Mouse (Mus musculus) urinary bladder, postnatal 36 days (tissue): ENCODE data around the gene Plbd2.

Experiments used
- DNase-seq, 2 experiments: peaks; one replicate each; pipeline ENCODE4 v3.0.0; 2022; ENCODE audit warnings: low spot score in 2 of 2, mixed read lengths in 1 of 2

Gene Plbd2

DNA sequence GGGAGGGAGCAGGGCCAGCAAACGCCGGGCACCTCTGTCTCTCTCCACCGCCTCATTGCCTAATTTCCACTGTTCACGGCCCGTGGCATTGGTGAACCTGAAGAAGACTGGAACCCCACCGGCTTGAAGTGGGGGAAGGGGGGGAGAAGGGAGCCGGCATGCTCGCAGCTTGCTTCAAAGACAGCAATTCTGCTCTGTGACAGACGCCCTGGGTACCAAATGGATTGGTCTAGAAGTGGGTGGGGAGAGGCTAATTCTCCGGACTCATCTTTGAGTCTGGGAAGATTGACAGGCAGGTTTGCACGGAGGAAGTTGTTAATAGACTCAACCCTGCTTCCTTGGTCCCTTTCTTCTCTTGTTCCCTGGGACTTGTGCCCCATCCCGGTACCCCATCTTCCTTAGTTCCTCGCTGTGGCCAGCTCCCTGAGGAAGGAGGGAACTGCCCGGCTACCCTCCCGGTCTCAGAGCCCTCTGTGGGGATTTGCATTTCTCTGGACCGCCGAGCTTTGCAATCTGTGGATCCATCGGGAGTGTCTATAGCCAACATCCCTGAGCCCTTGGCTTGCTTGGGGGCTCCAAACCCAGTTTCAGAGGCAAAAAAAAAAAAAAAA lies 66.4 kb downstream of the Plbd2 start:
- DNase-seq: no peak

GRCm38 (mm10) chr5:120435731-120436501 lies 67.5 kb downstream of the Plbd2 start:
- DNase-seq: no peak

DNA sequence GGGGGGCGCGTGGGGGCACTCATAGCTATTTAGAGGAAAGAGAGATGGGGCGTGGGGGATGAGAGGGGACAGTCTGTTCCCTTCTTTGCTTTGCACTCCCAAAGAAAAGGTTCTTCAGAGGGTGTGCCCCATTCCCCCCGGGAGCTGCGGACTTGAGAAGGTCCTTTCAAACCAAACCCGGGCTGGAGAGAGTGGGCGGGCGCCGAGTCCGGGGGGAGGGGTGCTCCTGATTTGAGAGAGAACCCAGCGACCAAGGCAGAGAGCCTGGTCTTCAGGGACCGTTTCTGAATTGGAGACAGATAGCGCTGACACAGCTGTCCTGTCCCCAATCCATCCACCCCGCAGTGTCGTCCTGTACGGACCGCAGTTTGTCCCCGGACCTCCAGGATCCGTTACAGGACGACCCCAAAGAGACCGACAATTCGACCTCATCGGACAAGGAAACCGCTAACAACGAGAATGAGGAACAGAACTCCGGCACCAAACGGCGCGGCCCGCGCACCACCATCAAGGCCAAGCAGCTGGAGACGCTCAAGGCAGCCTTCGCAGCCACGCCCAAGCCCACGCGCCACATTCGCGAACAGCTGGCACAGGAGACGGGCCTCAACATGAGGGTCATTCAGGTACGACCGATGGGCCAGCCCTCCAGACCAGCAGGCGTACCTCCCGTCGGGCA lies 68.3 kb downstream of the Plbd2 start:
- DNase-seq: no peak

GRCm38 (mm10) chr5:120434231-120434735 lies 69.1 kb downstream of the Plbd2 start:
- DNase-seq: no peak
